Mouse (Mus musculus) lung, embryonic 16.5 days (tissue): ENCODE measurements around the gene Wdr90. TPM values are rescaled to one million over a fixed set of nuclear protein-coding genes. Genes with fewer than 3 reads are reported as not detected.
A peak's percentile ranks its signal among the peaks of the same experiment; 100 is the strongest.

Experiments used
- ATAC-seq: fragments of 200-750 bp; cut with Nextera tagmentation; 2 replicates; pipeline ENCODE4 v1.8.0; 2017; ENCODE audit warnings: low read depth, mild to moderate bottlenecking, moderate library complexity
- H3K27ac ChIP-seq: fragments of 300-500 bp; sonication (generic); 2 replicates; pipeline ENCODE4 v1.5.1; 2014; ENCODE audit warnings: mild to moderate bottlenecking, control low read depth, low read length
- H3K27me3 ChIP-seq: fragments of 300-500 bp; sonication (generic); 2 replicates; pipeline ENCODE4 v1.6.1; 2014; ENCODE audit warnings: low read depth, low read length, mixed read lengths; ENCODE audit not compliant: control insufficient read depth, insufficient read depth
- H3K36me3 ChIP-seq: fragments of 300-500 bp; sonication (generic); 2 replicates; pipeline ENCODE4 v1.6.1; 2014; ENCODE audit warnings: low read length; ENCODE audit not compliant: control insufficient read depth, insufficient read depth
- H3K4me1 ChIP-seq: fragments of 300-500 bp; sonication (generic); replicated peaks from 2 replicates; pipeline ENCODE4 v1.6.1; 2014; ENCODE audit warnings: low read length, mixed read lengths; ENCODE audit not compliant: control insufficient read depth, insufficient read depth
- H3K4me2 ChIP-seq: fragments of 300-500 bp; sonication (generic); 2 replicates; pipeline ENCODE4 v1.6.1; 2014; ENCODE audit warnings: low read depth, low read length, control low read depth
- H3K4me3 ChIP-seq: fragments of 300-500 bp; sonication (generic); 2 replicates; pipeline ENCODE4 v1.5.1; 2014; ENCODE audit warnings: mild to moderate bottlenecking, low read length, control low read depth
- H3K9ac ChIP-seq: fragments of 300-500 bp; sonication (generic); 2 replicates; pipeline ENCODE4 v1.6.1; 2014; ENCODE audit warnings: low read length, control low read depth
- H3K9me3 ChIP-seq: fragments of 300-500 bp; sonication (generic); 2 replicates; pipeline ENCODE4 v1.6.1; 2016; ENCODE audit warnings: low read length; ENCODE audit not compliant: control insufficient read depth
- WGBS: fragments of 180-500 bp; shearing (Covaris S2); extraction: QIAGEN DNeasy Blood & Tissue Kit; methylation state at CpG from one replicate; pipeline ENCODE4 v1.1.7; 2014; 5-methylcytosine and 5-hydroxymethylcytosine counted together
- polyA plus RNA-seq: library from polyadenylated mRNA; unstranded; fragments of >200 nt; fragmentation: Nextera tagmentation; extraction: Ambion mirVana; gene quantifications from 2 replicates; pipeline ENCODE4 v1.2.1, GENCODE M21; 2015

Gene Wdr90
- polyA plus RNA-seq, 1 experiment from 2014 or later = 32.6 TPM

DNA sequence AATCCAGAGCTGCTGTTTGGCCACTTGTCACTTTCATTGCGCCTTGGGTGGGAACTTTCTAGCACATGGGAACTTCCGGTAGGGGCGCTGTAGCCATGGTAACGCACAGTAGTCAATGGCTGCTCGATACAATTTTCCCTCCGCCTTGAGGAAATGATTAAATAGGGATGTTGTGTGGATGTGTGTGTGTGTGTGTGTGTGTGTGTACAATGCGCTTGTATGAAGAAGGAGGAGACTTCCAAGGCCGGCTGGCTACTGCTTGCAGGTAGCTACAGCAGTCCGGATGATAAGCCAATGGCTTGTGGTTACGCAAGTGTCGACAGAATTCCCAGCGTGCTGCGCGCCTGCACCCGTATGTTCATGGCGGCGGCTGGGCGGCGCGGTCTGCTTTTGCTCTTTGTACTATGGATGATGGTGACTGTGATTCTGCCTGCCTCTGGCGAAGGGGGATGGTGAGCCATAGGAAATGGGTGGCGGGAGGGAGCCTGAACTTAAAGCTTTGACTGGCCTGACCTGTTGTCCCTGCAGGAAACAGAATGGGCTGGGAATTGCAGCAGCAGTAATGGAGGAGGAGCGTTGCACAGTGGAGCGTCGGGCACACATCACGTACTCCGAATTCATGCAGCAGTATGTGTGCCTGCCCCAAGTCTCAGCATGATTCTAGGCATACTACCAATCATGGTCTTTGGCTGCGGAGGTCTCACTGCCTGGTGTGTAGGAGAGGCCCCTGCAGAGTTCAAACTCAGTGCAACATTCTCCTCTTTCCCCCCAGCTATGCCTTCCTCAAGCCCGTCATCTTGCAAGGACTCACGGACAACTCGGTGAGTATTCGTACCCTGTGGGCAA lies 32.4 kb downstream of the Wdr90 start, which contains the start of gene Jmjd8:
Jmjd8 (plus strand) TSS at position 156 of the 846 bp plus-strand sequence.
- Histone ChIP-seq H3K4me2 (peak within 1 kb of the TSS; percentile 84), H3K9ac (peak within 1 kb of the TSS; percentile 85), H3K27me3 (no peaks in the 10 kb centered on the region), H3K36me3 (peaks cover 14% of the 10 kb centered on the region), H3K27ac (peak within 1 kb of the TSS; percentile 92), H3K4me3 (peak within 1 kb of the TSS; percentile 72), H3K4me1 (peaks cover 44% of the 10 kb centered on the region), H3K9me3 (no peaks in the 10 kb centered on the region)
- 0% methylated on average over 32 of the region's 32 CpGs for whole genome bisulfite sequencing
- ATAC-seq = peak; percentile 23

DNA sequence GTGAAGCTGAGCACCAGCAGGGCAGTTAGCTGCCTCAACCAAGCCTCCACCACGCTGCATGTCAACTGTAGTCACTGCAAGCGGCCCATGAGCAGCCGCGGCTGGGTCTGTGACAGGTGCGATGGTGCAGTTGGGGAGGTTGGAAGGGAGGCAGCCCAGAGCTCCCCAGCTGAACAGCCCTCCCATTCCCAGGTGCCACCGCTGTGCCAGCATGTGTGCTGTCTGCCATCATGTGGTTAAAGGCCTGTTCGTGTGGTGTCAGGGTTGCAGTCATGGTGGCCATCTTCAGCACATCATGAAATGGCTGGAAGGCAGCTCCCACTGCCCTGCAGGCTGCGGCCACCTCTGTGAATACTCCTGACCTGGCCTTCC lies 33.1 kb downstream of the Wdr90 start:
- H3K27ac ChIP-seq = peak overlapping the region; percentile 92; the same call in 1 of the 2 replicates
- H3K27me3 ChIP-seq = no peaks in the 10 kb centered on the region
- WGBS = 82% methylated on average over 8 of the region's 8 CpGs

DNA sequence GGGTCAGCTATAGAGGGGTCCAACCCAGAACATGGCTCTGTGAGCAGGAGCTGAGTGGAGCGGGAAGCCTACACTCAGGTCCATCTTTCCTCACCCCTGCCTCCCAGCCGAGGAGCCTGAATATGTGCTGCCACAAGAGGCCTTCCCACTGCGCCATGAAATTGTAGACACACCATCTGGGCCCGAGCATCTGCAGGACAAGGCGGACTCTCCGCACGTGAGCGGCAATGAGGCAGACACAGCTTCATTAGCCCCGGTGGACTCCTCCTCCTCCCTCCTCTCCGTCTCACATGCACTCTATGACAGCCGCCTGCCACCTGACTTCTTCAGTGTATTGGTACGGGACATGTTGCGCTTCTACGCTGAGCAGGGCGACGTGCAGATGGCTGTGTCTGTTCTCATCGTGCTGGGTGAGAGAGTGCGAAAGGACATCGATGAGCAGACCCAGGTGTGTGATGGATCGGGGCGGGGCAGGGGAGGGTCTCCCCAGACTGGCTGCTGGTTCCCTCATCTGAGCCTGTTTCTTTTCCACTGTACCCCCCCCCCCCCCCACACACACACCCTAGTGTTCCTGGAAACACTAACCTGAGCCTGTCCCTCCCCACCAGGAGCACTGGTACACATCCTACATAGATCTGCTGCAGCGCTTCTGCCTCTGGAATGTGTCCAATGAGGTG lies 33.6 kb downstream of the Wdr90 start:
- Histone ChIP-seq H3K4me3 (no peak overlapping the region), H3K9ac (no peak overlapping the region), H3K4me1 (peaks cover 46% of the 10 kb centered on the region), H3K27me3 (no peaks in the 10 kb centered on the region), H3K36me3 (peaks cover 14% of the 10 kb centered on the region), H3K4me2 (no peak overlapping the region), H3K9me3 (no peaks in the 10 kb centered on the region), H3K27ac (no peak overlapping the region)
- no peak for ATAC-seq
- 89% methylated on average over 22 of the region's 22 CpGs for WGBS

More for the DNA sequence above, 33.1 kb downstream of the Wdr90 start:
- H3K36me3 ChIP-seq = peaks cover 14% of the 10 kb centered on the region
- H3K9ac ChIP-seq = peak overlapping the region; percentile 85
- peak overlapping the region; percentile 84 for H3K4me2 ChIP-seq
- no peaks in the 10 kb centered on the region for H3K9me3 ChIP-seq
- no peak for ATAC-seq
- peaks cover 46% of the 10 kb centered on the region for H3K4me1 ChIP-seq
- H3K4me3 ChIP-seq = peak overlapping the region; percentile 72

DNA sequence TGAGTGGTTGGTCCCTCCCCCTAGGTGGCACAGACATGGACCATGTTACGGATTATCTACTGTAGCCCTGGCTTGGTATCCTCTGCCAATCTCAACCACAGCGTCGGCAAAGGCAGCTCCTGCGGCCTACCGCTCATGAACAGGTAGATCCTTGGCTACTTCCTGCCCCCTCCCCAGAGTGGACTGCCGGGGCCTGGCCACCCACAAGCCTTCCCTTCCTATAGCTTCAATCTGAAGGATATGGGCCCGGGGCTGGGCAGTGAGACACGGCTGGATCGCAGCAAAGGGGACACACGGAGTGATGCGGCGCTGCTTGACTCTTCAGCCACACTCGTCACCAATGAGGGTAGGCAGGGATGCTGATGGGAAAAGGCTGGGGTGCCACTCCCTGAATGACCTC lies 34.3 kb downstream of the Wdr90 start:
- 95% methylated on average over 13 of the region's 13 CpGs for WGBS
- Histone ChIP-seq H3K4me1 (peaks cover 44% of the 10 kb centered on the region), H3K4me2 (no peak overlapping the region)

DNA sequence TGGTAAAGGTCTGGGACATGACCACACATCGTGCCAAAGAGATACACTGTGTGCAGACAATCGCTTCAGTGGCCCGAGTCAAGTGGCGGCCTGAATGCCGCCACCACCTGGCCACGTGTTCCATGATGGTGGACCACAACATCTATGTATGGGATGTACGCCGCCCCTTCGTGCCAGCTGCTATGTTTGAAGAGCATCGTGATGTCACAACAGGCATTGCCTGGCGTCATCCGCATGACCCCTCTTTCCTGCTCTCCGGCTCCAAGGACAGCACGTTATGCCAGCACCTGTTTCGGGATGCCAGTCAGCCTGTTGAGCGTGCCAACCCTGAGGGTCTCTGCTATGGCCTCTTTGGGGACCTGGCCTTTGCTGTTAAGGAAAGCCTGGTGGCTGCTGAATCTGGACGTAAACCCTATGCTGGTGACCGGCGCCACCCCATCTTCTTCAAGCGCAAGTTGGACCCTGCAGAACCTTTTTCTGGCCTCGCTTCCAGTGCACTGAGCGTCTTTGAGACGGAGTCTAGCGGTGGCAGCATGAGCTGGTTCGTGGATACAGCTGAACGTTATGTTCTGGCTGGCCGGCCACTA lies 35.2 kb downstream of the Wdr90 start:
- ATAC-seq = no peak
- 92% methylated on average over 27 of the region's 27 CpGs for WGBS
- no peaks in the 10 kb centered on the region for H3K9me3 ChIP-seq
- H3K27ac ChIP-seq = no peak overlapping the region
- peaks cover 35% of the 10 kb centered on the region for H3K4me1 ChIP-seq
- H3K4me3 ChIP-seq = no peak overlapping the region
- H3K36me3 ChIP-seq = peaks cover 9% of the 10 kb centered on the region
- no peak overlapping the region for H3K9ac ChIP-seq
- H3K27me3 ChIP-seq = no peaks in the 10 kb centered on the region
- no peak overlapping the region for H3K4me2 ChIP-seq

More for the DNA sequence above, 34.3 kb downstream of the Wdr90 start:
- H3K9me3 ChIP-seq = no peaks in the 10 kb centered on the region
- H3K27me3 ChIP-seq = no peaks in the 10 kb centered on the region
- H3K27ac ChIP-seq = no peak overlapping the region
- ATAC-seq = no peak
- H3K36me3 ChIP-seq = peaks cover 14% of the 10 kb centered on the region
- no peak overlapping the region for H3K4me3 ChIP-seq
- H3K9ac ChIP-seq = no peak overlapping the region

DNA sequence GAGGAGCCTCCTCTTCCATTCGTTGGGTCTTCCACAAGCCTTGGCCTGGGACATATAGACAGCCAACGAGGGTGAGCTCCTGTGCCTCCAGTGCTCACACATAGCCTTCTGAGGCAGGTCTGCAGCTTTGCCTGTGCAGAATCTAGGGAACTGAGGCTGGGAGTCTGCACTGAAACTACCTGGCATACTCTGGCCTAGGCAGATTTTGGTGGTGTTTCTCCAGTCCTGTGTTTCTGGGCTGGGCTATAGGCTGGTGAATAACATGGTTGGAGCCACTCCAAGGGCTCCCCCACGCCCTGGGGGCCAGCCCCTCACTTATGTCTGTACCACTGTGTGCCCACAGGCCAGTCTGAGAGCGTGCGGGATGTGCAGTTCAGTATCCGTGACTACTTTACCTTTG lies 36.0 kb downstream of the Wdr90 start:
- WGBS = 82% methylated on average over 6 of the region's 6 CpGs
- no peaks in the 10 kb centered on the region for H3K9me3 ChIP-seq
- peaks cover 28% of the 10 kb centered on the region for H3K4me1 ChIP-seq
- H3K4me3 ChIP-seq = no peak overlapping the region
- H3K36me3 ChIP-seq = 0 out of 2 replicates have a peak, but pooled peaks cover 2% of the 10 kb centered on the region
- H3K9ac ChIP-seq = no peak overlapping the region
- ATAC-seq = no peak
- no peak overlapping the region for H3K27ac ChIP-seq
- H3K27me3 ChIP-seq = peaks cover 3% of the 10 kb centered on the region
- no peak overlapping the region; the same call in 1 of the 2 replicates for H3K4me2 ChIP-seq

DNA sequence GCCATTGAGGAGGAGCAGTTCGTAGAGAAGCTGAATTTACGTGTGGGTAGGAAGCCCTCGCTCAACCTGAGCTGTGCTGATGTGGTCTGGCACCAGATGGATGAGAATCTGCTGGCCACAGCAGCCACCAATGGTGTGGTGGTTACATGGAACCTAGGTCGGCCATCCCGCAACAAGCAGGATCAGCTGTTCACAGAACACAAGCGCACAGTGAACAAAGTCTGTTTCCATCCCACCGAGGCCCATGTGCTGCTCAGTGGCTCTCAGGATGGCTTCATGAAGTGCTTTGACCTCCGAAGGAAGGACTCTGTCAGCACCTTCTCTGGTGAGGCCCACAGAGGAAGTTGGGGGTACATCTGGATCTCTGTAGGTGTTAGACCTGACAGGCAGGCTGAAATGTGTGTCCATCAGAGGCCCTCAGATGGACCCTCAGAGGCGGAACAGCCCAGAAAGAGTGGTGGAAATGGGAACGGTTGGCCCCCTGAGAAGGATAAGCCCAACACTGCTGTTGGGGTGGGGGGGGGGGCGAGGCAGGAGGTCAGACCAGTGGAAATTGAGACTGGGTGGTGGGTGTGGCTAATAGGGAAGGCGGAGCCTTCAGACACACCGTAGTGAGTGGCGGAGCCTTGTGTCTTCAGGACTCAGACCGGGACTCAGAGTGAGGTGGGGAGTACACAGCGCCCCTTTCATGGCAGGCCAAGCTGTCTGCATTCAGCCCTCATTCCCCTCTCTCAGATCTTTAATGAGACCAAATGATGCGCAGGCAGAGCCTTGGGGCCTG lies 36.7 kb downstream of the Wdr90 start:
- Histone ChIP-seq H3K27ac (no peak overlapping the region), H3K4me2 (peak overlapping the region; percentile 89), H3K9me3 (no peaks in the 10 kb centered on the region), H3K27me3 (peaks cover 10% of the 10 kb centered on the region), H3K36me3 (no peaks in the 10 kb centered on the region), H3K4me3 (peak overlapping the region; percentile 62), H3K9ac (peak overlapping the region; percentile 79; the same call in 1 of the 2 replicates), H3K4me1 (peaks cover 22% of the 10 kb centered on the region)
- 66% methylated on average over 17 of the region's 17 CpGs for WGBS
- ATAC-seq = no peak

DNA sequence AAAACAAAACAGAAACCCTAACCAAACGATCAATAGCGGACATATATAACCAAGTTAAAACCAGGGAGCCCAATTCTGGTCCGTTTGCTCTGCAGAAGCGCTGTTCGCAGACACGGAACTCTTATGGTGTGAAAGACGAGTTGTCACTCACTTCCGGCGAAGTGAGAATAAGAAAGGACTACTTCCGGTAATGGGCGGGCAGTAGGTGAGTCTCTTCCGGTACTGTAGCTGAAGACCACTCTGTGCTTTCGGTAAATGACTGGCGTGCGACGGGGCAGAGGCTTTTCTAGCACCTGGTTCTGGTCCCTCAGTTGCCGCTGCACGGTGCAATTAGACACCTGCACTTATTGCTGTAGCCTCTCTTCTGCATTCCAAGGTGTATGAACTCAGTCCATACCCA lies 37.8 kb downstream of the Wdr90 start, which contains the start of gene Wdr24:
Wdr24 (plus strand) TSS at position 176 of the 400 bp plus-strand sequence.
- under 1% methylated on average over 18 of the region's 18 CpGs for WGBS
- ATAC-seq = peak; percentile 74
- Histone ChIP-seq H3K4me2 (peak within 1 kb of the TSS; percentile 89), H3K27me3 (peaks cover 21% of the 10 kb centered on the region), H3K4me1 (peaks cover 19% of the 10 kb centered on the region), H3K4me3 (peak within 1 kb of the TSS; percentile 62), H3K36me3 (no peaks in the 10 kb centered on the region), H3K9me3 (no peaks in the 10 kb centered on the region), H3K9ac (peak within 1 kb of the TSS; percentile 79), H3K27ac (no peak within 1 kb of the TSS; the same call in 1 of the 2 replicates)
